Mouse (Mus musculus): ENCODE measurements around the gene Fam83c. TPM values are rescaled to one million over a fixed set of nuclear protein-coding genes. Genes with fewer than 3 reads are reported as not detected.
"Not testable (repeated sequence)": the region's sequence is repeated elsewhere in the genome, so short reads cannot be mapped to it uniquely, and the experiment has no call there.

Gene Fam83c
- total RNA-seq (2021), result not detected
- long read RNA-seq, experiment 1, result 0 reads
- long read RNA-seq, experiment 2, result 0 reads

- intact Hi-C loops (cut with DNase I), result no loop called here
- no peak for DNase-seq
These were observed at the start of gene Fam83c for GRCm38 (mm10) chr2:155834732-155835131. Gene Fam83c, minus strand, starts transcription at chr2:155834854.

GRCm38 (mm10) chr2:155882087-155882486, 47.4 kb upstream of the Fam83c start:
- intact Hi-C loops (cut with DNase I), result no loop called here

GRCm38 (mm10) chr2:155878964-155879876, 44.6 kb upstream of the Fam83c start:
- no peak for DNase-seq
- intact Hi-C loops (cut with DNase I), result no loop called here

More at GRCm38 (mm10) chr2:155882087-155882486, 47.4 kb upstream of the Fam83c start:
- no peak for DNase-seq

GRCm38 (mm10) chr2:155873636-155874035, 39.0 kb upstream of the Fam83c start:
- intact Hi-C loops (cut with DNase I), result no loop called here
- DNase-seq, result no peak

- intact Hi-C loops (cut with DNase I), result no loop called here
These were observed 38.4 kb upstream of the Fam83c start for GRCm38 (mm10) chr2:155872930-155873507.

GRCm38 (mm10) chr2:155872486-155872885, 37.8 kb upstream of the Fam83c start:
- intact Hi-C loops (cut with DNase I), result no loop called here
- no peak for DNase-seq

More at GRCm38 (mm10) chr2:155872930-155873507, 38.4 kb upstream of the Fam83c start:
- DNase-seq, result no peak

- intact Hi-C loops (cut with DNase I), result no loop called here
- DNase-seq, result no peak
These were observed 35.1 kb upstream of the Fam83c start for GRCm38 (mm10) chr2:155869772-155870171.

GRCm38 (mm10) chr2:155868320-155868719, 33.7 kb upstream of the Fam83c start:
- DNase-seq, result no peak
- intact Hi-C loops (cut with DNase I), result no loop called here

GRCm38 (mm10) chr2:155863301-155863867, 28.7 kb upstream of the Fam83c start:
- DNase-seq, result no peak
- intact Hi-C loops (cut with DNase I), result no loop called here

GRCm38 (mm10) chr2:155862573-155863300, 28.1 kb upstream of the Fam83c start:
- intact Hi-C loops (cut with DNase I), result no loop called here
- DNase-seq, result no peak

- no peak for DNase-seq
- intact Hi-C loops (cut with DNase I), result no loop called here
These were observed 26.9 kb upstream of the Fam83c start for GRCm38 (mm10) chr2:155861581-155861980.

GRCm38 (mm10) chr2:155860102-155860501, 25.4 kb upstream of the Fam83c start:
- intact Hi-C loops (cut with DNase I), result no loop called here
- no peak for DNase-seq

GRCm38 (mm10) chr2:155852536-155852935, 17.9 kb upstream of the Fam83c start:
- DNase-seq, result no peak
- intact Hi-C loops (cut with DNase I), result no loop called here

- intact Hi-C loops (cut with DNase I), result no loop called here
- DNase-seq, result no peak
These were observed 15.5 kb upstream of the Fam83c start for GRCm38 (mm10) chr2:155850120-155850519.

GRCm38 (mm10) chr2:155849464-155849863, 14.8 kb upstream of the Fam83c start:
- intact Hi-C loops (cut with DNase I), result loop anchor here (10.0 kb wide), 1 partner anchor 275 kb away; the partner anchor contains the start of gene Gm28036

GRCm38 (mm10) chr2:155848291-155848690, 13.6 kb upstream of the Fam83c start:
- DNase-seq, result peak; percentile 51 to 67
- intact Hi-C loops (cut with DNase I), result loop anchor here (1.0 to 10.0 kb wide), 2 partner anchors 98 to 277 kb away; partner anchors contain the start of gene Gm28036

More at GRCm38 (mm10) chr2:155849464-155849863, 14.8 kb upstream of the Fam83c start:
- no peak for DNase-seq

- intact Hi-C loops (cut with DNase I), result loop anchor here (10.0 kb wide), 1 partner anchor 278 kb away; the partner anchor contains the start of gene Gm28036
- DNase-seq, result no peak
These were observed 12.3 kb upstream of the Fam83c start for GRCm38 (mm10) chr2:155846930-155847329.

- no peak for DNase-seq
- intact Hi-C loops (cut with DNase I), result no loop called here
These were observed 4.3 kb upstream of the Fam83c start for GRCm38 (mm10) chr2:155838961-155839360.

GRCm38 (mm10) chr2:155837961-155838360, 3.3 kb upstream of the Fam83c start:
- intact Hi-C loops (cut with DNase I), result no loop called here
- no peak for DNase-seq

GRCm38 (mm10) chr2:155832087-155832486, 2.6 kb downstream of the Fam83c start:
- intact Hi-C loops (cut with DNase I); DNase-seq: not testable (repeated sequence)
